Mouse (Mus musculus): ENCODE results near the gene Myo1f.

Myo1f gene

GRCm38 (mm10) chr17:33555223-33555855, at the start of gene Myo1f:
TSS of gene Myo1f (plus strand) at chr17:33555707.
- no peak for DNase-seq (ENCODE audit: low spot score)

DNA sequence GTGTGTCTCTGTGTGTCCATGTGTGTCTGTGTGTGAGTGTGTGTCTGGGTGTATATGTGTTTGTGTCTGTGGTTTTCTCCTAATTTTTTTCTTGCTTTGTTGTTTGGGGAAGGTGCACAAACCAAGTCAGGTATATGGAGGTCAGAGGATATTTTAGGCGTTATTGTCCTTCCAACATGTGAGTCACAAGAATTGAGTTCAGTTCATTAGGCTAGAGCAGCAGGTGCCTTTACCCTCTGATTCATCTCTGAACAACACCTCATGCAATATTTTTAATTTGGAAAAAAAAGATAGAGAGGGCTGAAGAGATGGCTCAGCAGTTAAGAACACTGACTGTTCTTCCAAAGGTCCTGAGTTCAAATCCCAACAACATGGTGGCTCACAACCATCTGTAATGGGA, 47.1 kb upstream of the Myo1f start:
- DNase-seq (ENCODE audit: low spot score), result no peak

DNA sequence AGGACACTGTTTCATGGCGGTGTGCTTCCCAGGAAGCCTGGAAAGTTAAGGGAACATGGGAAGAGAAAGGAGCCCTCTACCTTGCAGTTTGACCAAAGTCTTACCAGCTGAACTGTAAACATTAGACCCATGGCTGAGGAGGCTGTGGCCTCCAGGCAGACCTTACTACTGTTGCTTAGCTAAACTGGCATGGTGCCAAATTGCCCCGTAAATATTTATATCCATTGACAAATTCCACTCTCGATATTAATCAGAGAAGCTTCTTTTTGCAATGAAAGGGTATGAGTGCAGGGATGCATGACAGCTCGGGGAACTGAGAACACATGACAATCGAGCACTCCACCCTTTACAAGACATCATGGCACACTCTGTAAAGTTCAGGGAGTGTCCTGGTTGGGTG, 45.3 kb upstream of the Myo1f start:
- DNase-seq (ENCODE audit: low spot score), result no peak

GRCm38 (mm10) chr17:33512441-33513415, 42.8 kb upstream of the Myo1f start:
- DNase-seq (ENCODE audit: low spot score), result no peak

GRCm38 (mm10) chr17:33513874-33514273, 41.6 kb upstream of the Myo1f start:
- no peak for DNase-seq (ENCODE audit: low spot score)

DNA sequence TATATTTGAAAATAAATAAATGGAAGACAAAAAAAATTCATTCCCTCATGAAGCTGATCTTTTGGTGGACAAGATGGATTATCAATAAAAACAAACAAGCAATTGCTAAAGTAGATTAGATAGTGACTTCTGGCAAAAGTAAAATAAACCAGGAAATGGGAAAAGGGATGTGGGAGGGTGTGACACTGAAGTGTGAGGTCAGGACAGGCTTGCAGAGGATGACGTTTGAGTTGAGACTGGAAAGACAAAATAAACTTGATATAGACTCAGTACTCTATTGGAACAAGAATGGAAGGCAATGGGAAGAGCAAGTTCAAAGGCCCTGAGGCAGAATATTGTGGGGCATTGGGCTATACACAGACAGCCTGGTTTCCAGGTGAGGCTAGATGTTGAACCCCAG, 35.1 kb upstream of the Myo1f start:
- DNase-seq (ENCODE audit: low spot score), result no peak

DNA sequence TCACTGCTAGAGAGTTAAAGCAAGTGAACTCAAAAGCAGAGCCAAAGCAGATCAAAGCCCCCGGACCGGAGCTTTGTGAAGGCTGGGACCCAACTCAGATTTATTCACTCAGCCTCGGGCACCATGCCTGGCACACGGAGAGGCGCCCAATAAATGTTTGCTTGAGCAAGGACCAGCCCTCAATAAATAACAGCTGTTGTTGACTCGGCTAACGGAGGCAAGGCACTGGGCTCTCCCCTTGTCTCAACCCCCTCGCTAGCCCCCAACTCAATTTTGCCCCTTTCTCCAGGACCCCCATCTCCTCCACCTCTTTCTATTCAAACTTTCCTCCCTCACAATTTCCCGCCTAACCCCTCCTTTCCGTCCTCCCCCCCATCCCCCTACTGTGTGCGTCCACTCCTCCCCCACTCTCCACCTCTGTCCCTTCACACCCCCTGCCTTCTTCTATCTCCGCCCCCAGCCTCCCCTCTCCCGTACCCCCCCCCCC, 32.0 kb upstream of the Myo1f start:
- DNase-seq (ENCODE audit: low spot score), result peak; percentile 8

DNA sequence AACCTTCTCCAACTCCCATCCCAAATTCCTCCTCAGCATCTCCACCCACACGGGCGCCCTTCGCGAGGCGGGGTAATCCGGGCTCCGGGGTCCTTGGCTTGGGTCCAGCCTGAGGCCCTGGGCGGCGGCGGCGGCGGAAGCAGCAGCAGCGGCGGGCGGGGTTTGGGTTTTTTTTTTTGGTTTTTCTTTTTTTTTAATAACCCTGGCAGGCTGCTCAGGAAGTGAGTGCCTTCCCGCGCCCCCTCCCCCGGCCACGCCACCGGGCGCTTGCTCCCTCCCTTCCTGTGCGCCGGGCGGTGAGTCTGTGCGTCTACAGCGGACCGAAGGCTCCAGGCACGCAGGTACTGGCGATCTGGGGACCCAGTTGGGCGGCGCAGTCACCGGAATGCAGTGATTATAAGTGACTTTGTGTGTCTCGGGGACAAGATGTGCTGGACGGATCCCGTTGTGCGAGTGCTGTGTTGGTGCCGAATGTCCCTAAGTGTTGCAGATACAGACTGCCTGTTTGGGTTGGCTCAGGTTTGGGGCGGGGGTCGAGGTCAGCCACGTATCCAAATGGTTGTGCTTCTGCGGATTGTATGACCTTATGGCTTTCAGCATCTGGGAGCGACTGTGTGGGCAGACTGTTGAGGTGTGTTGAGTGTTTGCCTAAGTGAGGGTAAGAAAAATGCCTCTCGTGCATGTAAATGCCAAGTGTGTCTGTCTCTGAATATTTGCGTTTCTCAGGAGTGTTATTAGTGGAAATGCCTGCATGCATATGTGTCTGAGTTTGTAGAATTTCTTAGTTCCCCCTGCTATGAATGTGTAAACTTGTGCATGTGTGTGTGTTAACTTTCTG, 31.4 kb upstream of the Myo1f start, which contains the start of gene Adamts10:
Gene Adamts10, plus strand, starts transcription at position 287 of the 838 bp plus-strand sequence.
- DNase-seq (ENCODE audit: low spot score), result peak; percentile 68

- DNase-seq (ENCODE audit: low spot score), result no peak
Measured at GRCm38 (mm10) chr17:33524806-33525373, 30.6 kb upstream of the Myo1f start.

GRCm38 (mm10) chr17:33526506-33526905, 29.0 kb upstream of the Myo1f start:
- no peak for DNase-seq (ENCODE audit: low spot score)

DNA sequence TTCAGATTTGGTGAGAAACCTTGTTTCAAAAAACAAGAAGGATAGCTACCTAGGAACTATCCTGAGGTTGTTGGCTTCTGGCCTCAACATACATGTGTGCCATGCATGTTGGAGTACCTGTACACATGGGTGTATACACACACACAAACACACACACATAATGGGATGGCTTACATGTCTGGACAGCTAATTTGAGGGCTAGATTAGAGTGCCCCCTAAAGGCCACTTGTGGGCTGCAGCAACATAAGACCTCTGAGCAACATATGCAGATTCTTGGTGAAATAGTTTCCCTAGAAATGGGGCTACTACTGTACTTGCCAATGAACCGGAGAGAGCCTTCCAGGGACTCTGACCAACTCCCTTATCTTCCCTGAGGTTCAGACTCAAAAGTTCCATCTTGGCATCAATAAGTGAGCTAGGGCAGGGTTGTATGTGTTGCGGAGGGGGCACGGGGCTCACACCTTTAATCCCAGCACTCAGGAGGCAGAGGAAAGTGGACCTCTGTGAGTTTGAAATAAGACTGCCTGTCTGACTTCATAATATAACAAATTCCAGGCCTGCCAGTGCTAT, 16.3 kb upstream of the Myo1f start:
- no peak for DNase-seq (ENCODE audit: low spot score)

GRCm38 (mm10) chr17:33539878-33540277, 15.6 kb upstream of the Myo1f start:
- DNase-seq (ENCODE audit: low spot score), result no peak

GRCm38 (mm10) chr17:33549212-33549611, 6.3 kb upstream of the Myo1f start:
- DNase-seq (ENCODE audit: low spot score), result no peak

DNA sequence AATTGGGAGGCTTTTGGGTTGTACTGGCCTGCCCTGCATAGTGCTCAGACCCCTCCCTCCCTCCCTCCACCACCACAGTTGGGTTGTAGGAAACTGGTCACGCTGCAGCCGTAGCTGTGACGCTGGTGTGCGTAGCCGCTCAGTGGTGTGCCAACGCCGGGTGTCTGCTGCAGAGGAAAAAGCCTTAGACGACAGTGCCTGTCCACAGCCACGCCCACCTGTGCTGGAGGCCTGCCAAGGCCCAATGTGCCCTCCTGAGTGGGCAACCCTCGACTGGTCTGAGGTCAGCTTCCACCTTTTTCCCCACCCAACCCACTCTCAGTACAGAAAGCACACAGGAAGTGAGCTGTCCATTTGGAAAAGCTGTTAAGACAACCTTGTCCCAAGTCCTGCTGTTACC, 5.1 kb upstream of the Myo1f start:
- DNase-seq (ENCODE audit: low spot score), result no peak

GRCm38 (mm10) chr17:33552113-33552512, 3.4 kb upstream of the Myo1f start:
- no peak for DNase-seq (ENCODE audit: low spot score)

GRCm38 (mm10) chr17:33552964-33553363, 2.5 kb upstream of the Myo1f start:
- no peak for DNase-seq (ENCODE audit: low spot score)

GRCm38 (mm10) chr17:33554536-33554935, 971 bp upstream of the Myo1f start:
- no peak for DNase-seq (ENCODE audit: low spot score)

GRCm38 (mm10) chr17:33557922-33558321, 2.4 kb downstream of the Myo1f start:
- no peak for DNase-seq (ENCODE audit: low spot score)

DNA sequence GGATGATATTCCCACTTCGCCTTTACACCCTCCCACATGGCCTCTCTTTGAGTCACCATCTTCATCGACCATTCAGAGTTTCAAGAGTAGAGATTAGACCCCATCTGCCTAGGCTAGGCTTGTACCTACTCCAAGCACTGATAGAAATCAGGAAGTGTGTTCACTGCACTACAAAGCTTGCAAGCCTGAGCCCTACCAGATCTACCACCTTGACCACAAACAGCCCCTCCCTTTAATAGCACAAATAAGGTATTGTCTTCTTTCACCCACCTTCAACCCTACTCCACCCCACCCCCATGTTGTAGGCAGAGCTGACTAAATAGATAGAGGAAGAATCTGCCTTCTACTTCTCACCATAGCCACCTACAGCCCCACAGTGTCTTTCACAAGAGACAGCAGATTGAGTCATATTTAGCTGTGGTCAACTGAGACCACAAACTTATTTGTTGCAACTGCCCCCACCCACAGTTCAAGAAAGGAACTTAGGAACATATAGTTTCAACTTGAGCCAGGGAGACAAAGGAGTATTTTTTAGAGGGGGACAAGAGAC, 8.1 kb downstream of the Myo1f start:
- no peak for DNase-seq (ENCODE audit: low spot score)

DNA sequence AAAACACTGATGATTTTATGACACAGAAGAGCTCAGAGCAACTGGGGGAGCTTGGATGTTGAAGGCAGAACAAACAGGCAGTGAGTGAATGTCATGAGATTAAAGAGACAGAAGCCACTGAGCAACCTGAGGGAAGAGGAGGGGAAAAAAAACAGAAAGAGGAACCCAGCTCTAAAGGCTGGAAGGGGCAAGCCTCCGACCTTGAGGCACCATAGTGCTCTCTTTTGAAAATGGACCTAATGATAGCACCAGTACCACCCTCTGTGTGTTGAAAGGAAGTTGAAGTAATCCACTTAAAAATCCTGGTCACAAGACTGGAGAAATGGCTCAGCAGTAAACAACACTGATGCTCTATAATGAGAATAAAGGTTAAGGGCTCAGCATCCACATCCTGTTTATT, 9.1 kb downstream of the Myo1f start:
- DNase-seq (ENCODE audit: low spot score), result no peak

- no peak for DNase-seq (ENCODE audit: low spot score)
Measured at GRCm38 (mm10) chr17:33566182-33566581, 10.7 kb downstream of the Myo1f start.

Data from ovary, postnatal 10 days (tissue).